Mouse (Mus musculus): ENCODE results near the gene Calhm4.

- TF ChIP-seq CTCF (IDR thresholded peaks at IDR 0.05; ENCODE audit: low read depth) (peak; percentile 54), EP300 (optimal IDR thresholded peaks at IDR 0.05) (no peak)
These were observed 24.6 kb downstream of the Calhm4 start, which contains the start of gene Rwdd1 for GRCm38 (mm10) chr10:34019302-34020075.
